Mouse (Mus musculus): ENCODE results near the gene Gnai2.

- TF ChIP-seq EP300 (IDR thresholded peaks at IDR 0.05; ENCODE audit: low read depth): no peak
- no peak for TF ChIP-seq CTCF (IDR thresholded peaks at IDR 0.05; ENCODE audit: low read depth)
Observed at GRCm38 (mm10) chr9:107653474-107653873, 18.3 kb upstream of the Gnai2 start.
